Mouse (Mus musculus) C2C12 (cell line): ENCODE results near the gene Kcnd3. TPM values are rescaled to one million over a fixed set of nuclear protein-coding genes. Genes with fewer than 3 reads are reported as not detected.
"Not testable (repeated sequence)": the region's sequence is repeated elsewhere in the genome, so short reads cannot be mapped to it uniquely, and the experiment has no call there.

Experiments used
- H3K27me3 ChIP-seq: one replicate; pipeline ENCODE4 v1.6.1; 2011; ENCODE audit not compliant: control insufficient read depth, insufficient read depth, insufficient read length
- H3K36me3 ChIP-seq: one replicate; pipeline ENCODE4 v1.6.1; 2011; ENCODE audit not compliant: control insufficient read depth, insufficient read depth
- H3K4me3 ChIP-seq: one replicate; pipeline ENCODE4 v1.5.1; 2011; ENCODE audit warnings: mild to moderate bottlenecking, control low read depth; ENCODE audit not compliant: poor library complexity, insufficient read depth, severe bottlenecking
- H3K79me2 ChIP-seq: one replicate; pipeline ENCODE4 v1.6.1; 2011; ENCODE audit not compliant: control insufficient read depth, insufficient read depth
- H3K79me3 ChIP-seq: one replicate; pipeline ENCODE4 v1.6.1; 2011; ENCODE audit warnings: low read depth, control low read depth
- H3ac ChIP-seq: one replicate; pipeline ENCODE3; 2011; ENCODE audit warnings: low read depth; ENCODE audit not compliant: control insufficient read depth, insufficient read length
- CEBPB ChIP-seq: IDR thresholded peaks from one replicate; pipeline ENCODE4 v1.6.1; 2011; ENCODE audit warnings: low read depth, mild to moderate bottlenecking, control low read depth, moderate library complexity
- CTCF ChIP-seq: IDR thresholded peaks from one replicate; pipeline ENCODE4 v1.5.1; 2011; ENCODE audit not compliant: control insufficient read depth, insufficient read depth, insufficient read length
- FOSL1 ChIP-seq: IDR thresholded peaks from one replicate; pipeline ENCODE4 v1.8.0; 2011; ENCODE audit warnings: mild to moderate bottlenecking, low read length; ENCODE audit not compliant: poor library complexity, insufficient read depth, severe bottlenecking
- MAX ChIP-seq: IDR thresholded peaks from one replicate; pipeline ENCODE4 v1.6.1; 2011; ENCODE audit warnings: mild to moderate bottlenecking, control low read depth
- MYOD1 ChIP-seq: IDR thresholded peaks from one replicate; pipeline ENCODE4 v1.6.1; 2011; ENCODE audit warnings: low read depth; ENCODE audit not compliant: control insufficient read depth, insufficient read length
- MYOG ChIP-seq: IDR thresholded peaks from one replicate; pipeline ENCODE4 v1.6.1; 2011; ENCODE audit not compliant: control insufficient read depth, insufficient read length; ENCODE audit errors: extremely low read depth
- USF1 ChIP-seq: IDR thresholded peaks from one replicate; pipeline ENCODE4 v1.6.1; 2011; ENCODE audit warnings: low read depth, mild to moderate bottlenecking, control low read depth, moderate library complexity
- polyA plus RNA-seq: library from polyadenylated mRNA; unstranded; fragments of >200 nt; fragmentation: generic; extraction: Trizol; gene quantifications from one replicate; pipeline ENCODE4 v1.2.1, GENCODE M21; 2012; ENCODE audit warnings: missing spikeins

The Kcnd3 gene
- polyA plus RNA-seq, 1 experiment: 0.01 TPM

- H3K36me3 ChIP-seq: no peaks in the 10 kb centered on the region
- TF ChIP-seq CTCF: no peak
- H3ac ChIP-seq: no peak overlapping the region
- H3K4me3 ChIP-seq: no peak overlapping the region
- no peaks in the 10 kb centered on the region for H3K79me2 ChIP-seq
- no peaks in the 10 kb centered on the region for H3K79me3 ChIP-seq
- peaks cover 40% of the 10 kb centered on the region for H3K27me3 ChIP-seq
These were observed 245.0 kb downstream of the Kcnd3 start for GRCm38 (mm10) chr3:105697148-105697441.

- Histone ChIP-seq H3K36me3 (no peaks in the 10 kb centered on the region), H3K4me3 (no peak overlapping the region), H3K27me3 (peaks cover 32% of the 10 kb centered on the region), H3ac (no peak overlapping the region), H3K79me2 (no peaks in the 10 kb centered on the region), H3K79me3 (no peaks in the 10 kb centered on the region)
- TF ChIP-seq USF1 (no peak), CEBPB (no peak), CTCF (no peak), MYOG (no peak), FOSL1 (no peak), MAX (no peak), MYOD1 (no peak)
These were observed 246.2 kb downstream of the Kcnd3 start for GRCm38 (mm10) chr3:105698311-105698710.

- Histone ChIP-seq H3K4me3 (no peak overlapping the region), H3K79me2 (no peaks in the 10 kb centered on the region), H3ac (no peak overlapping the region), H3K79me3 (no peaks in the 10 kb centered on the region), H3K36me3 (no peaks in the 10 kb centered on the region), H3K27me3 (peaks cover 22% of the 10 kb centered on the region)
- TF ChIP-seq CEBPB (no peak), FOSL1 (no peak), MYOD1 (no peak), CTCF (no peak), USF1 (no peak), MAX (no peak), MYOG (no peak)
These were observed 247.3 kb downstream of the Kcnd3 start for GRCm38 (mm10) chr3:105699241-105699933.

- not testable (repeated sequence) for H3K27me3 ChIP-seq, H3ac ChIP-seq, H3K79me2 ChIP-seq, H3K36me3 ChIP-seq, H3K79me3 ChIP-seq, H3K4me3 ChIP-seq
These were observed 248.7 kb downstream of the Kcnd3 start for GRCm38 (mm10) chr3:105700786-105701185.

- H3K36me3 ChIP-seq: no peaks in the 10 kb centered on the region
- H3ac ChIP-seq: no peak overlapping the region
- TF ChIP-seq MYOG (no peak), CEBPB (no peak), MYOD1 (no peak), CTCF (no peak), MAX (no peak), FOSL1 (no peak), USF1 (no peak)
- H3K4me3 ChIP-seq: no peak overlapping the region
- H3K79me3 ChIP-seq: peaks cover 4% of the 10 kb centered on the region
- peaks cover 5% of the 10 kb centered on the region for H3K27me3 ChIP-seq
- H3K79me2 ChIP-seq: peaks cover 14% of the 10 kb centered on the region
These were observed 249.3 kb downstream of the Kcnd3 start for GRCm38 (mm10) chr3:105701399-105701798.

GRCm38 (mm10) chr3:105703571-105703970 lies 251.4 kb downstream of the Kcnd3 start:
- Histone ChIP-seq H3K27me3 (no peaks in the 10 kb centered on the region), H3K79me3 (peaks cover 6% of the 10 kb centered on the region), H3K36me3 (no peaks in the 10 kb centered on the region), H3K4me3 (no peak overlapping the region), H3K79me2 (peaks cover 30% of the 10 kb centered on the region), H3ac (no peak overlapping the region)
- no peak for TF ChIP-seq MAX
- TF ChIP-seq CEBPB: no peak
- TF ChIP-seq FOSL1: no peak
- TF ChIP-seq MYOG: no peak
- TF ChIP-seq CTCF: no peak
- no peak for TF ChIP-seq USF1
- TF ChIP-seq MYOD1: no peak
